Mouse (Mus musculus) thymus, postnatal 25 days (tissue): Measurements from ENCODE around the gene Fam107b.

ENCODE experiments used
- DNase-seq: peaks from one replicate; pipeline ENCODE4 v3.0.0; 2022

Fam107b gene

DNA sequence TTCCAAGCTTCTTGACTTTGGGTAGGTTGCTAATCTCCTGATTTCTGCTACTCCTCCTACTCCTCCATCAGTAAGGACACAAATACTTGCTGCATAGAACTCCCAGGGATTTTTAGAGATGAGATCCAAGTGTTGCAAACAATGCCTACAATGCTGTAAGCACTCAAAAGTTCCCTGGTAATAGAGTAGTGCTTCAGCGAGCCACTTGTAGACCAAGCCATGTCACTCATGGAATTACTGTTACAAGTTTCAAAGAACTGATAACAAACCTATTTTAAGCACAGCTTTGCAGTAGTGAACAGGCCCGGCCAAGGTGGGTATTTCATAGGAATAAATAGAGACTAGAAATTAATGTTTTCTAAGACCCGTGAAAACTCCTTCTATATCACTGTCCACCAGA is 174.8 kb downstream of the Fam107b start:
- DNase-seq = no peak

DNA sequence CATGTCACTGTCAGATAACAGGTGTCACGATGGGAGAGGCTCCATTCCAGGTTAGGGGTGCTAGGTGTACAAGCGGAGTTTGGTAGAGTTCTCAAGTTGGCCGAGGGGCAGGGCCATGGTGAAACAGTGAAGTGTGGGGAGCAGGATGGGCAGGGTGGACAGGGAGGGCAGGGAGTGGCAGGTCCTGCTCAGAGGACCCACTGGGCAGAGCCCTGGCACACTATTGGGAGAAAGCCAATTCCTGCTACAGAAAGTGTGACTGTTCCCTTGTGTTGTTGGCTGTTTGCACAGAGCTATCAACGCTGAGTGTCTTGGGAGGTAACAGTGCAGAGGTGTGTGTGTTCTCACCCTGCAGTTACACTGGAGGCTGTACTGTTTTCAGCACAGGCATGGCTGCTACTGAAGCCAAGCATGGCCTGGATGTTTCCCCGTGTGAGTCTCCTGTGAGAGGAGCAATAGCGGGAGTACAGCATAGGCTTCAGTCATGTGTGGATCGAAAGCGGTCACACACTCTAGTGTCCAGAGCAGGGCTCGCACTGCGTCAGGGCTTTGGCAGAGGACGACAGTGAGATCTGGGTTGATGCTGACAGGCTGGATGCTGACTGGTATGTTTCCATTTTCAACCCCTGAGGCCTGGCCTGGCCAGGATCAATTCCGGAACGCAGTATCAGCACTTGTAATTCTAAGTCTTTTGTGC is 175.8 kb downstream of the Fam107b start:
- no peak for DNase-seq

DNA sequence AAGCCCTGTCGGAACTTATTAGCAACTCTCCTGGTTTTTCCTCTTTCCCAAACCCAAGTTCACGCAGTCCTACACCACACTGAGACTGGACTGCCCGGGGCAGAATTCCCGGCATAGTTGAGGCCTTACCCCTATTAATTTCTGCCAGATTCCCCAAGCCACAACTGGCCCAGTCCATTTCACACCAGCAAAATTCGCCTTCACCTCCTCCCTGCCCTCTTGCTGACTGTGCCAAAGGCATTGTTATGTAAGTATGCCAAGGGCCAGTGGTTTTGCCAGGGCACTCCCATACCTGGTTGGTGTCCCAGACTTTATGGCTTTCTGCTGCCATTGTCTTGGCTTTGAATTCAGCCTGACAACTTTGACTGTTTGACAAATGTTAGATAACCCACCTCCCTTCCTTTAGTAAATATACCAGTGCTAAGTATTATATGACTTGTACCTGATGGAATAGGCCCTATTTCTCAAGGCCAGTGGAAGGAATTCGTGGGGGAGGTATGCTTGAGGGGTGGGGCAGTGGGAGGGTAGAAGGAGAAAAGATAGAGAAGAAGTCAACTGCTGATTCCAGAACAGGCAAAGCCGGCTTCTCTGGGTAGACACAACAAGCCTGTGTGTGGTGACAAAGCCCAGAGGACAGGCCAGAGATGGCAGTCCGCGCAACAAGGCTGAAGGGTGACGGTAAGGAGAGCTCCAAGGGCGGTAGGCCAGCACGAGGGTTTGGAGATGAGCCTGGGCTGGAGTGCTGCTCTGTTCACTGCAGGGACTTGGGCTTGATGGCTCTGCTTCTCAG is 178.6 kb downstream of the Fam107b start:
- DNase-seq = no peak

DNA sequence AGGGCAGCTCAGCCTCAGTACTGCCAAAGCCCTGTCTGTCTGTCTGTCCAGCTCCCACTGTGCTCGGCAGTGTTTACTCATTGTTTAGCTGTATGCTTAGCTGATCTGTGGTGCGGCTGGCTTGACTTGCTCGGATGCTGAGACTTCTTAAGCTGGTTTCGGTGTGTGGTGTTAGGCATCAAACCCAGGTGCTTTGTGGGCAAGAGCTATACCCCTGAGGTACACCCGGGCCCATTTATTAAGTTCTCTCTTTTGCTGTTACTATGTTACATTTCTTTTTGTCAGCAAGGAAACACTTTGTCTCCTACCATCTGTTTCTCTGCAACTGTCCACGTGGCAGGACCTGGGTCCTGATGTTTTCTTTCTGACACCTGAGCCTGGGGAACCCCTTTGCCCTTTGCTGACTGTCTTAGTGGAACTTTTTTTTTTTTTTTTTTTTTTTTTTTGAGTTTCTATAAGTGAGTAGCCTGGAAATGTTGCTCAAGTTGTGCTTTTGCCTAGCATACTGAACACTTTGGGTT is 179.3 kb downstream of the Fam107b start:
- DNase-seq = no peak

DNA sequence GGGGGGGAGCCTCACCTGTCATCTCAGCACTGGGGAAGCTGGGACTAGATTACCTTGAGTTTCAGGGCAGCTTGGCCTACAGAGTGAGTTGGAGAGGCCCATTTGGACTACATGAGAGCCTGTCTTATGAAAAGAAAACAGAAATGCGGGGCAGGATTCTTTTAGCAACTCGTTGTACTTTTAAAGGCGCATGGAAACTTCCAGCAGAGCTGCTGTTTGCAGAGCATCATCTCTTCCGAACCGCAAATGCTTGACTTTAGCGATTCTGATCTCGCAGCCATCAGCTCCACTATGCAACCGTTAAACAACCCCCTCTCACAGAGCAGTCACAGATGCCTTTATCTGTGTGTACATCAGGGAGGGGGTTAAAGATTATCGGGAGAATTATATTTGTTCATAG is 179.8 kb downstream of the Fam107b start:
- DNase-seq = no peak

DNA sequence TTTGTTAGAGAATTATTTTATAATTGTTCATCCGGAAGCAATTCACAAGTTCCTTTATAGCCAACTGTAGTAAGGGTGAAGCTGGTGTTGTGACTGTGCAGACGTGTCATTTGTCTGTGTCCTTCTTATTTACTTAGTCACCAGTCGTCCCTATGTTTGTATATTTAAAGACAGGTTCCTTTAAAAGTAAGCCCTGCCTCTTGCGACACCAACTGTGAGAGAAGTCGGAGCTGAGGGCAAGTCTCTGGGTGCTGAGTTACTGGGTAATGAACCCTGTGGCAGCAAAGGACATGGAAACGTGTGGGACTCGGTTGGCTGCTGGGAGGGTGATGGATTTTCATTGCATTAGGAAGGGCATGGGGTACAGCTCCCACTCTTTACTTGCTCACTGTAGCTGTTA is 182.1 kb downstream of the Fam107b start:
- no peak for DNase-seq

DNA sequence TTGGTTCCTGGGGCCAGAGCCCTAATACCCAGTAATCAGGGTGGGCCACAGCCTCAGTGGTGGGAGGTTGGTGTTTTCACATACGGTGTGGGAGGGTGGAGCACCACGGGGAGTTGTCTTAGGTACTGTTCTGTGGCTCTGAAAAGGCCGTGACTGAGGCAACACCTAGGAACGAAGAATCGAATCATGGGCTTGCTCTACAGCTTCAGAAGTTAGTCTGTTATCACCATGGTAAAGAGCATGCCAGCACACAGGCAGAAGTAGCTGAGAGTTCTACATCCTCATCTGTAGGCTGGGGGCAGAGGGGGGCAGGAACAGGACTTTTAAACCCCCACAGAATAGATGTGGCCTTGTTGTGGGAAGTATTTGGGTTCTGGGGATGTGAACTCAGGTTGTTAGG is 182.6 kb downstream of the Fam107b start:
- DNase-seq = no peak

DNA sequence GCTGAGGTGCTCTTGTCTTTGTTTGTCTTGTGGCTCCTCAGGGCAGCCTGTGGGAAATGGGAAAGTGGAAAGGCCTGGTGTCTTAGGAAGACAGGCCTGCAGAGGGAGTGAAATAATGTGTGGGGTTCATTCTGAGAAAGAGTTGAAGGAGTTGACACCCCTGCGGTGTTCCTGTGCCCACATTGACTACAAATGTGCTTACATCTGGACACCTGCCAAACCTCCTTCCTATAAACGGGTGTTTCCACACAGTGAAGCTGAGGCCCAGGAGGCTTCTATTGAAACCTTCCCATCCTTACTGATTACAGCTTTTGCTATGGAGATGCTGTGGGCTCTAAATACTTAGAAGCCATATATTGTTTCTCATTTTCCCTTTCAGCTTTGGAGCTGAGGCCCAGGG is 183.5 kb downstream of the Fam107b start:
- no peak for DNase-seq

DNA sequence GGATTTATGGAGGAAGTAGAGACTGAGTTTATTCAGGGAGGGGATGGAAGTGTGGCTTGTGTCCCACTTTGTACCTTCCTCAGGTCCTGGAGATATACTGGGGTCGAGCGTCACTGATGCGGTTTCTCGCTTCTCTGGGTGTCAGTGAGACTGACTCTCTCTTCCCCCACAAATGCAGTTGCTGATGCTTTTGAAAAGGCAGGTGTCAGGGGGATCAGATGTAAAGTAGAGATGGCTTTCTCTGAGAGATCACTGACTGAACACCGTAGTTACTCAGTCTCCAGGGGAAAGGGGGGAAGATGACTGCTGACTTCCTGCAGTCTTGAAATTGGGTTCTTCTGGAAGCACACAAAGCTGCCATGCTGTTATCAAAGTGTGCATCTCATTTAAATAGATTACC is 185.6 kb downstream of the Fam107b start:
- peak; percentile 35 for DNase-seq

DNA sequence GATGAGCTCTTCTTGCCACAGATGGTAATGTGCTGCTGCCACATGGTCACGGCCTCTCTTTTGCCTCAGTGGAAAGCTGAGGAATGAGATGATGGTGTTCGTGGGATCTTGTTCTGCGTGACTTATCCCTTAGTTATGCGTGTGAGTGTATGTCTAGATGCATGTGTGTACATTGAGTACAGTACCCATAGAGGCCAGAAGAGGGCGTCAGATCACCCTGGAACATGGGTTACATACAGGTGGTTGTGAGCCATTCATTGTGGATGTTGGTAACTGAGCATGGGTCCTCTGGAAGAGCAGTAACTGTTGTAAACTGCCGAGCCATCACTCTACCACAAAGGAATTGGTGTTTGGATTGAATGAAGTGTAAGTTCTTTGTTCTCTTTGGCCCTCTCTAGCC is 188.1 kb downstream of the Fam107b start:
- no peak for DNase-seq

DNA sequence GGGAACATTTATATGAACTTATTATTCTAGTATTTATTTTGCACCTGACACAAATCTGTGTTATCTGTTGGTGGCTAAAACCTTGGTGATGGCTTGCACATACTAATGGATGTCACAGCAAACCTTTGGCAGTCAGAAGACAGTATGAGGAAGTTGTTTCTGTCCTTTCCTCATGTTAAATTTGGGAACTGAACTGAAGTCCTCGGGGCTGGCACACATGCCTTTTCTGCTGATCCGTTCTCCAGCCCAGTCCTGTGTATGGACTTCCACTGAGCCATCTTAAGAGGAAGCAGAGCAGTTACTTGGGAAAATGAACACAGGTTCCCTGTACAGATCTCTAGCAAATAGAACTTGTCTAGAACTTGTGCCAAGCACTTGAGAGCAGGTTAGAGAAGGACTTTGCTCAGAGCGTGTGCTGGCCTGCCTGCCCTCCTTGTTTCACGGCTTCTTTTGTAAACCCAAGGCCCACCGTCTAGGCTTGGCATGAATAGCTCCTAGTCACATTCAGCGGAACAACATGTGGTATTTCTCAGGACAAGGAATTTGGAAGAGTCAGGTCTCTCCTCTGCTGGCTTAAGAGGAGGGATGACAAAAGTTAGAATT is 190.0 kb downstream of the Fam107b start:
- DNase-seq = no peak

DNA sequence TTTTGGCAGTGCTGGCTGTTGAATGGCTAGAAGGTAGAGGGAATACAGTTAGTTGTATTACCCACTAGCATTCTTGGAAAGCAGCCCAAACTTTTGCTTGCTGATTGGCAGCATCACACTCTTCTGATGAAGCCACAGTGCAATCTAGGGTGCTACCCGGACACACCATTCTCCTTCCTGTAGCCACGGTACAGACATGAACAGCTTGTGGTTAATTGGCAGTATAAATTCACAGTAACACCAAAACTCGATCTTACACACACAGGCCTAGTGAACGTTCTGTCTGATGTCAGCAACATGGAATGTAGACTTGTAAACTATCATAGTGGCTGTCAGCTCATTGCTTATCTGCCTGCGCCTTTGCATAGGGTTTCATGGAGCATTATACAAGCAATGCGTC is 193.8 kb downstream of the Fam107b start:
- no peak for DNase-seq

DNA sequence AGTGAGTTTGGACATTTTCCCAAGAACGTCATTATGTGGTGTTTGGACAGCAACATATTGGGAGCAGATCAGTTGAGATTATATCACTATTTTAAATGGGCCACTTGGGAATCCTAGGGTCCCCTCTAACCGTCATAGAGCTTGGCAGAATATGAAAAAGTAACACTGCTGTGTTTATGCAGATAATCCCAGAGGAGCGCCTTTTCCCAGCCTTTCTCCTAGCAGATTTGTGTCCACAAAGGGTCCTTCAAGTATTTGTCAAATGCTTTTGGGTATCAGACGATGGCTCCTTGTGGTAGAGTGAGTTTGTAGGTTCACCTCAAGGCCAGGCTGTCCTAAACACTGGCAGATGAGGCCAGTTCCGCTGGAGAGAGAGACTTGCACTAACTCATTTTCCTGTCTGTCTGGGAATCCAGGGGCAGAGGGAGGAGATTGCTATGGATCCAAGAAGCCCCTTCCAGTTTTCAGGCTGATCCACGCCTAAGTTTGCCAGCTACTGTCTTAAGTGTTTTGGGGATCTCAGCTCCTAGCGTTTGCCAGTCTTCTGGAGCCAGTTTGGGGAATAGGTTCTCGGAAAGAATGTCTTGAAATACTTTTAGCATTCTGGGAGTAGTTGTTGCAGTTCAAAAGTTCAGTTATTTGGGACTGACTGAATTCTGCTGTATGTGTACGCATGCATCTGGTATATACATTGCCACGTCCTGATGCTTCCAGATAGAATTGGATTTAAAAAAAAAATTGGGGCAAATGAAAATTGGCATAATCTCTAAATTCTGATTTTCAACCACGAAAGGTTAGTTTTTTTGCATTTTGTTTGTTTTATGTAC is 195.9 kb downstream of the Fam107b start:
- DNase-seq = no peak

DNA sequence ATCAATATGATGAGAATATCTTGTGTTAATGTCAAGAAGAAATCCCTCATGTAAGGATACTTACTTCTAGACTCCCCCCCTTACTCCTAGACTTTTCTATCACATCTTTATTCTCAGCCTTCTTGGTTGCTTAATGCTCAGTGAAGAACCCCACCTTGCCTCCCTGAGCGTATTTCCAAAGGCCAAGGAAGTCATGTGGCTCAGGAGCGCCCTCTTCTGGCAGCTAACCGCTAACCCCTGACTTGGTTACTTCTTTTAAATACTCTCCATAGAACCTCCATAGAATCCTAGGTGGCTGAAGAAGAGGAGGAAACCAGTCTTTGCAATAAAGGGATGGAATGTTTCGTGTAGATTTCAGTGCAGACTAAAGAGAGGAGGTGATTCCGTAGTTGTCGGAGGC is 199.0 kb downstream of the Fam107b start:
- DNase-seq = peak; percentile 79

DNA sequence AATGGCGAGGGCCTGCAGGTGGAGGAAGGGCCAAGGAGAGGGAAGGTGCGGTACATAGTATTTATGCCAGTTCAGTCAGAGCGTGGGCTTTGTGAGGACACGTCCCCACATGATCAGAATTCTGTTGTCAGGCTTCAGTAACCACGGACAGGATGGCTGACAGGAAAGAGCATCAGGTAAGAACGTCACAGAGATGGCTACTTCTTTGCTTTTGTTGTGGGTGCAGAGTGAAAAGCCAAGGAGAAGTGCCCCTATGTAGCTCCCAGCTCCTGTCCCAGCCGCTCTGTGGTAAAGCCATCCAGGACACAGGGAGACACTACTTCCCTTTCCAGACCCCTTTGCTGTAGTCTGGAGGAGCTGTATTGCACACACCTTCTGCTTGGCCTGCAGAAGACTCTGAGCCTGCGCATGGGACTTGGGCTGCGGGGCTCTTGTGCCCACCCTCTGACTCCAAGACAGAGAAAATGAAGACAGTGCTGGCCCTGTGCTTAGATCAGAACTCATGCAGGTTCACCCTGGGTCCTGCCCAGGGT is 199.6 kb downstream of the Fam107b start:
- DNase-seq = no peak

DNA sequence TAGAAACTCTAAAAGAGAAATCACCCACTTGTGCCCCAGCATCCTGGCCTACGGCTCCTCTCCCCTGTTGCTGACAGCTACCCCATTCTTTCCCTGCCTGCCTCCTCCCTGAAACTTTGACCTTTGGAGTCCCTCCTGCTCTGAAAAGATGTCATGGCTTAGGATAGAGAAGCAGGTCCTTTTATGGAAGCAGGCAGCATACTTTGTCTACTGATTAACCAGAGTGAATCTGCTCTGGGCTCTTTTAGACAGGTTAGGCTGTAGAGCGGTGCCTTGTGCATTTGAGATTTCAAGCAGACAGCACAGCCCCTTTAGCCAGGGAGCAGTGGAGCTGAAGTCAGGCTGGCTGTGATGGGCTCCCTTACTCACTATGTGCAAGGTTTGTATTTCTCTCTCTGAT is 200.1 kb downstream of the Fam107b start:
- DNase-seq = no peak

DNA sequence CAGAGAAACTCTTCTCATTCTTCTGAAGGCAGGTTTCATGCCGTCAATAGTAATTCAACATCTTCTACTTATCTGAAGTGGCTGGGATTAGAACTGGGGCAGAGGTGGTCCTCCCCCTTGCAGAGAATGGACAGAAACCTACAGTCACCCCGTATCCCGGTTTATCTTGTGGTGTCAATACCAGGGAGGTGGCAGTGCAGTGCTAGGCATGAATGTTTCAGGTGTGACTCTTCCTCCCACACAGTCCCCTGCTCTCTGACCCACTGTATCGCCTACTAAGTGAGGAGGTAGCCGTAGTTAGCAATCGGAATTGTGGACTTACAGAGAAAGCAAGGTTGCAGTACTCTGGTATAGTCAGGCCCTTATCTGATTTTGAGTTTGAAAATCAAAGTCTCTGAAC is 201.2 kb downstream of the Fam107b start:
- DNase-seq = no peak

DNA sequence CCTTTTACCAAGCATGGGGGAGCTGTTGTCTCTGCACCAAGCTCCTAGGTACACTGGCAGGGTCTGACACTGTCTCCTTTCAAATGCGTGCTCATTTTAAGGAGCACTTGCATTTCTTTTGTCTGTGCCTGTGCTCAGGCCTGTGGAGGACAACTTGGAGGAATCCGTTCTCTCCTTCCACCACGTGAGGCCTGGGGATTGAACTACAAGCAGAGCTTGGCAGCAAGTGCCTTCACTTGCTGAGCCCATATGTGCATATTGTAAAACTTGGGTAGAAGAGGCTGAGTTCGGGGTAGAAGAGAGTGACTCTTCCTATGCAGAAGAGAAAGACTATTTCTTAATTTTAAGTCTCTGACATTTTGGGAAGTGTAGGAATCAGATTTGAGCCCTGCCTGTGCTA is 202.8 kb downstream of the Fam107b start:
- DNase-seq = no peak

DNA sequence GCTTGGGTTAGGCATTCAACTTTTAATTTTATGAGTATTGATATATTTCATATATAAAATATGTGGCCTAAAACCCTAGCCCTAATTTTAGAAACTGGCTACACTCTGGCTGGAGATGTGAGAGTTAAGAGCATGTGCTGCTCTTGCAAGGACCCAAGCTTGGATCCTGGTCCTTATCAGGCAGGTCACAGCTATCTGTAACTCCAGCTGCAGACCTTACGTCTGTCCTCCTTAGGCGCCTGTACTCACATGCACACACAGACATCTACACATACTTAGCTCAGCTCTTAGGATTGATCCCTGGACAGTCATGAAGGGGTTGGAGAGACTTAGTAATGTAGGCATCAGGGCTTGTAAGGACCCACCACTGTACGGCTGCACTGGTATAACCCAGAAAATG is 205.3 kb downstream of the Fam107b start:
- DNase-seq = no peak

DNA sequence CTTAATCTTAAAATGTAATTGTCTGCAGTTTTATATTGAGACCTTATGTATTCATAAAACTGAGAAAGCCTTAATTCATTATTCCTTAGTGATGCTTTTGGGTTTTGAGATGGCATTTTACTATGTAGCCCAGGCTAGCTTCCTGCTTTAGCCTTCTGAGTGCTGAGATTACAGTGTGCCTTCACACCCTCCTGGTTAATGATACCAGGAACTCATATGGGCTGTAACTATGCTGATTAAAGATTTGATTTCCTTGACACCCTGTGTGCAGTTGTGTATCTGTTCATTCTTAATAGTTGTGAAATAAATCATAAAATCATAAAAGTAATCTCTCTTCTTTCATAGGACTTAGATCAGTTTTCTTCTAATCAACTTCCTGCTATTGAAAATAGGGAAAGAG is 205.8 kb downstream of the Fam107b start:
- DNase-seq = no peak

DNA sequence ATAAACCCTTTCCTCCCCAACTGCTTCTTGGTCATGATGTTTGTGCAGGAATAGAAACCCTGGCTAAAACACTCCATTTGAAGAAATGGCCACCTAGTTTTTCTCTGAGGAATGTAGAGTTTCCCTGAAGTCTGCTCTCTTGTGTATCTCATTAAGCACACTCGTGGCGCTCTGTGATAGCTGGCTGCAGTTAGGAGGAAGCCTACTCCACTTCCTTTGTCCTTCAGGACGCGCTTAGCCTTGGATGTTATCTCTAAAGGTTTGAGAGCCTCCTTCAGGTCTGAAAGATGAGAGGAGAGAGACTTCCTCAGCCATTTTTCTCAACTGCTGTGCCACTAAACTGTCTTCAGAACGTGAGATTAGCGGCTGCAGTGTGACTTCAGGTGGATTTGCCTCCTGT is 207.4 kb downstream of the Fam107b start:
- no peak for DNase-seq

DNA sequence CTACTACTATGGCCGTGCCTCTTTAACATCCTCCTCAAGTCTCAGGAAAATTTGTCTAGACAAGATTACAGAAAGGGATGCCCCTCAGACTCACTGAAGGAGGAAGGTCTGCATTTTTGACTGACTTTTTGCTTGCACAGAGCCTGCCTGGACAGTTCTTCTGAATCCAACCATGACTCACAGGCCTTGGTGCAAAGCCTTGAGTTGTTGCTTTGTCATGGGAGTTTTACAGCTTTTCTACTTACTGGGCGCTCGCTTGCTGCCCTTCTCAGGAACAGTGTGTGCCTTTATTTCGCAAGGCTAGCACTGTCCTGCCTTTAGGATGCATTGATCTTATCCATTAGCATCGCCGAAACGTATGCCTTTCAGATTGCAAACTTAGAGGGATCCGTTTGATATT is 215.3 kb downstream of the Fam107b start:
- no peak for DNase-seq
